Mouse (Mus musculus): ENCODE data around the gene Olfr1160. TPM values are rescaled to one million over a fixed set of nuclear protein-coding genes. Genes with fewer than 3 reads are reported as not detected.

The Olfr1160 gene
- polyA plus RNA-seq (2014; fragmentation: Illumina TruSeq; extraction: RNeasy Lipid Tissue Mini Kit (QIAGEN cat#74804); ENCODE audit: low read depth, low replicate concordance) = not detected

DNA sequence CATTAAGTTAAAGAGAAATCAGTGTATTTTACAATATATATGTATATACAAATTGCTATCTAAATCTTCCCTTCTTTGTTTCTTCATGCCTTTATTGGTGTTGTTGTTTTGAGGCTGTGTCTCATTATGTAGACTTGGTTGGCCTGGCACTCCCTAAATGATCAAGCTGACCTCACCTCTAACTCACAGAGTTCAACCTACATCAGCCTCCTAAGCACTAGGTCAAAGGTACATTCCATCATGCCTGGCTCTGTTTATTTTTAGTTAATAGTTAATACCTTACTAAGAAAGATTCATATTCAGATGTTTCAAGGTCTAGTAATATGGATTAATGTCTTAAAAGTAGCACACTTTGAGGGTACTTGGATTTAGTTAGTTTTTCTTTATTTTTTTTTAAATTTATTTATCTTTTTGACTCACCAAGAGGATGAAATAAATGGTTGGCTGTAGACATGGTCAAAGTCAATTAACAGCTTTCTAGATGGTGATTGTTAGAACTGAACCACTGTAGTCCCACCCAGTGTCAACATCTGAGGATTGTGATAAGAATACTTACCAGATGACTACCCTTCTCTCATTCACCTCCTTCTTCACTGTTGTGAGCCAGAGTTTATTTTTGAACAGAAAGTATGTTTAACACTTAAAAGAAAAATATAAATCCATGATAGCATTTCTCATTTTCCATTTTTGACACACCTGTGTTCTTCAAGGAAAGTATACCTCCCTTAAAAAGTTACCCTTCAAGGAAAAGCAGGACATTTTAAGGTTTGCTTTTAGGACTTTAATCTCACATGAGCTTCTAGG, at the start of gene Olfr1160:
TSS of gene Olfr1160 (minus strand) at position 754 of the 804 bp plus-strand sequence.

GRCm38 (mm10) chr2:88051029-88051428, 43.0 kb upstream of the Olfr1160 start, which contains the start of gene Olfr1162:
Gene Olfr1162 (minus strand): TSS chr2:88051129.

GRCm38 (mm10) chr2:88037599-88037998, 29.5 kb upstream of the Olfr1160 start, which contains the start of gene Olfr73:
Gene Olfr73 (minus strand): TSS chr2:88037699.

GRCm38 (mm10) chr2:88022474-88022873, 14.4 kb upstream of the Olfr1160 start, which contains the start of gene Olfr1161:
Gene Olfr1161 (plus strand): TSS chr2:88022774.

DNA sequence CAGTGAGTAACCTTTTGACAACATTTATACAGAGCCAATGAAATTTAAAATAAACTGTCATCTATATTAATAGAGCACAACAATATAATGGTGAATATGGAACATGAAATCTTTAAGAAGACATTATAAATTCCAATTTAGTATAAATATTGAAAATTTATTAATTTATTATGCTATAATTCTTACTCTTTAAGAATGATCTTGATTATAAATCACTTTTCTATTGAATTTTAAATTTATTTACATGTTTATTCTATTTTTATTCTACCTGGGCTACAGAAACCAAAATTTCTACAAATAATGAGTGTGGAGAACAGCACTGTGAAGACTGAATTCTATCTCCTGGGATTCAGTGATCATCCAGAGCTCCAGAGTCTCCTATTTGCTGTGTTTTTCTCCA, 18.3 kb downstream of the Olfr1160 start, which contains the start of gene Olfr1158:
TSS of gene Olfr1158 (plus strand) at position 301 of the 400 bp plus-strand sequence.

GRCm38 (mm10) chr2:87974563-87974962, 33.5 kb downstream of the Olfr1160 start, which contains the start of gene Olfr74:
Gene Olfr74 (minus strand): TSS chr2:87974663.

DNA sequence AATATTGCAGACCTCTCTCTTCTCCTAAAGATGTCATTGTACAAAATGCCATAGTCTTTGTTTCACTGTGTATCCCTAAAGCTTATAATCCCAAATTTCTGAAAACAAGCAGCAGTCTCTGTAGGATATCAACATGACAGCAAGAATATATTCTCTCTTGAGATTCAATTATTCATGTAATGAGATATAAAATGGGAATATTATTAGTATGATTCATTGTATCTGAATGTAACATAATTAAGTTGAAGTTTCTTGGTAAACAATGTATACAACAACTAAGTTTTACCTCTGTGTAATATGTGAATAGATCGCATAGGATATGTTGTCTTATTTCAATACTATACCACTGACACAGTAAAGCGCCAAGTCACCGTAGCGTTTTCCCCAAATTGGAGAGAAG, 39.9 kb downstream of the Olfr1160 start, which contains the start of gene Olfr1157:
TSS of gene Olfr1157 (minus strand) at position 101 of the 400 bp plus-strand sequence.

DNA sequence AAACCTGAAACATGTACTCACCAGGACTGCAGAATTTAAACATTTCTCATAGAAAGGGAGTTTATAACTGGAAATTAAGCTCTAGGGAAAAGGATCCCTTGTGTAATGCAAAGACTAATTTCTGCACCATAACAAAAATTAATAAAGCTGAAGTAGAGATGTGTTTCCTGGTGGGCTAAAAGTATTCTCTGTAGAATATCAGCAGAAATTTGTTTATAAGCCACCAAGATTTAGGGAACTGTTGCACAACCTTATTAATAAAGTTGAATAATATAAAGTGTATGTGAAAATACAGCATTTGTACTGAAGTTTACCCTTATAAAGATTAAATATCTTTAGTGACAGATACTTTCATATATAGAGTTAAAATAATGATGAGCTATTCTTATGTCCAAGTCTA, 55.1 kb downstream of the Olfr1160 start, which contains the start of gene Olfr1156:
TSS of gene Olfr1156 (minus strand) at position 101 of the 400 bp plus-strand sequence.

Other genes with a start within 250 kb of the Olfr1160 start
- gene Olfr152, start 228.8 kb downstream of the Olfr1160 start, polyA plus RNA-seq (2014; fragmentation: Illumina TruSeq; extraction: RNeasy Lipid Tissue Mini Kit (QIAGEN cat#74804); ENCODE audit: low read depth, low replicate concordance) = not detected
- gene Olfr1143, start 207.7 kb downstream of the Olfr1160 start, polyA plus RNA-seq (2014; fragmentation: Illumina TruSeq; extraction: RNeasy Lipid Tissue Mini Kit (QIAGEN cat#74804); ENCODE audit: low read depth, low replicate concordance) = not detected
- gene Olfr1145, start 198.4 kb downstream of the Olfr1160 start, polyA plus RNA-seq (2014; fragmentation: Illumina TruSeq; extraction: RNeasy Lipid Tissue Mini Kit (QIAGEN cat#74804); ENCODE audit: low read depth, low replicate concordance) = not detected
- not detected for gene Olfr1148, start 177.7 kb downstream of the Olfr1160 start, polyA plus RNA-seq (2014; fragmentation: Illumina TruSeq; extraction: RNeasy Lipid Tissue Mini Kit (QIAGEN cat#74804); ENCODE audit: low read depth, low replicate concordance)
- not detected for gene Olfr1150-ps1, start 164.3 kb downstream of the Olfr1160 start, polyA plus RNA-seq (2014; fragmentation: Illumina TruSeq; extraction: RNeasy Lipid Tissue Mini Kit (QIAGEN cat#74804); ENCODE audit: low read depth, low replicate concordance)
- not detected for gene Olfr1151, start 152.4 kb downstream of the Olfr1160 start, polyA plus RNA-seq (2014; fragmentation: Illumina TruSeq; extraction: RNeasy Lipid Tissue Mini Kit (QIAGEN cat#74804); ENCODE audit: low read depth, low replicate concordance)
- gene Olfr1152, start 141.8 kb downstream of the Olfr1160 start, polyA plus RNA-seq (2014; fragmentation: Illumina TruSeq; extraction: RNeasy Lipid Tissue Mini Kit (QIAGEN cat#74804); ENCODE audit: low read depth, low replicate concordance) = 0.06 TPM
- 0.15 TPM for gene Olfr1153, start 113.3 kb downstream of the Olfr1160 start, polyA plus RNA-seq (2014; fragmentation: Illumina TruSeq; extraction: RNeasy Lipid Tissue Mini Kit (QIAGEN cat#74804); ENCODE audit: low read depth, low replicate concordance)
- not detected for gene Olfr1154, start 103.1 kb downstream of the Olfr1160 start, polyA plus RNA-seq (2014; fragmentation: Illumina TruSeq; extraction: RNeasy Lipid Tissue Mini Kit (QIAGEN cat#74804); ENCODE audit: low read depth, low replicate concordance)
- not detected for gene Olfr1155, start 63.1 kb downstream of the Olfr1160 start, polyA plus RNA-seq (2014; fragmentation: Illumina TruSeq; extraction: RNeasy Lipid Tissue Mini Kit (QIAGEN cat#74804); ENCODE audit: low read depth, low replicate concordance)
- gene Olfr1156, start 55.2 kb downstream of the Olfr1160 start, polyA plus RNA-seq (2014; fragmentation: Illumina TruSeq; extraction: RNeasy Lipid Tissue Mini Kit (QIAGEN cat#74804); ENCODE audit: low read depth, low replicate concordance) = not detected
- not detected for gene Olfr1157, start 40.0 kb downstream of the Olfr1160 start, polyA plus RNA-seq (2014; fragmentation: Illumina TruSeq; extraction: RNeasy Lipid Tissue Mini Kit (QIAGEN cat#74804); ENCODE audit: low read depth, low replicate concordance)
- gene Olfr74, start 33.6 kb downstream of the Olfr1160 start, polyA plus RNA-seq (2014; fragmentation: Illumina TruSeq; extraction: RNeasy Lipid Tissue Mini Kit (QIAGEN cat#74804); ENCODE audit: low read depth, low replicate concordance) = not detected
- gene Olfr1158, start 18.2 kb downstream of the Olfr1160 start, polyA plus RNA-seq (2014; fragmentation: Illumina TruSeq; extraction: RNeasy Lipid Tissue Mini Kit (QIAGEN cat#74804); ENCODE audit: low read depth, low replicate concordance) = not detected
- gene Olfr1161, start 14.5 kb upstream of the Olfr1160 start, polyA plus RNA-seq (2014; fragmentation: Illumina TruSeq; extraction: RNeasy Lipid Tissue Mini Kit (QIAGEN cat#74804); ENCODE audit: low read depth, low replicate concordance) = not detected
- not detected for gene Olfr73, start 29.4 kb upstream of the Olfr1160 start, polyA plus RNA-seq (2014; fragmentation: Illumina TruSeq; extraction: RNeasy Lipid Tissue Mini Kit (QIAGEN cat#74804); ENCODE audit: low read depth, low replicate concordance)
- not detected for gene Olfr1162, start 42.9 kb upstream of the Olfr1160 start, polyA plus RNA-seq (2014; fragmentation: Illumina TruSeq; extraction: RNeasy Lipid Tissue Mini Kit (QIAGEN cat#74804); ENCODE audit: low read depth, low replicate concordance)
- gene Olfr1163, start 63.6 kb upstream of the Olfr1160 start, polyA plus RNA-seq (2014; fragmentation: Illumina TruSeq; extraction: RNeasy Lipid Tissue Mini Kit (QIAGEN cat#74804); ENCODE audit: low read depth, low replicate concordance) = not detected
- not detected for gene Olfr1164, start 85.7 kb upstream of the Olfr1160 start, polyA plus RNA-seq (2014; fragmentation: Illumina TruSeq; extraction: RNeasy Lipid Tissue Mini Kit (QIAGEN cat#74804); ENCODE audit: low read depth, low replicate concordance)
- gene Olfr1166, start 120.0 kb upstream of the Olfr1160 start, polyA plus RNA-seq (2014; fragmentation: Illumina TruSeq; extraction: RNeasy Lipid Tissue Mini Kit (QIAGEN cat#74804); ENCODE audit: low read depth, low replicate concordance) = not detected
- gene Olfr1167, start 146.9 kb upstream of the Olfr1160 start, polyA plus RNA-seq (2014; fragmentation: Illumina TruSeq; extraction: RNeasy Lipid Tissue Mini Kit (QIAGEN cat#74804); ENCODE audit: low read depth, low replicate concordance) = not detected
- gene Olfr1168, start 173.6 kb upstream of the Olfr1160 start, polyA plus RNA-seq (2014; fragmentation: Illumina TruSeq; extraction: RNeasy Lipid Tissue Mini Kit (QIAGEN cat#74804); ENCODE audit: low read depth, low replicate concordance) = not detected
- gene Olfr1170, start 220.1 kb upstream of the Olfr1160 start, polyA plus RNA-seq (2014; fragmentation: Illumina TruSeq; extraction: RNeasy Lipid Tissue Mini Kit (QIAGEN cat#74804); ENCODE audit: low read depth, low replicate concordance) = not detected